Mouse (Mus musculus): ENCODE measurements around the gene Taf1d. TPM values are rescaled to one million over a fixed set of nuclear protein-coding genes. Genes with fewer than 3 reads are reported as not detected.

Taf1d gene
- total and polyA plus RNA-seq, 3 experiments, result 298 to 860 (median 548) TPM

GRCm38 (mm10) chr9:15289251-15289650, 16.8 kb upstream of the Taf1d start:
- Histone ChIP-seq H3K27ac (ENCODE audit: control insufficient read depth, low read depth, low read length) (peak overlapping the region; percentile 75), H3K9me3 (replicated peaks; ENCODE audit: insufficient read depth, low read length) (no peaks in the 10 kb centered on the region), H3K4me3 (ENCODE audit: control insufficient read depth in 1 of 2, insufficient read depth in 1 of 2, low read depth in 2 of 2, low read length in 2 of 2) (no peak overlapping the region), H3K36me3 (ENCODE audit: control insufficient read depth in 1 of 2, insufficient read depth in 2 of 2, low read length in 2 of 2) (peaks cover 0 to 41% of the 10 kb centered on the region in 2 experiments; a peak in 2 of 4 replicates), H3K9ac (ENCODE audit: control insufficient read depth, low read depth, low read length, poor library complexity, severe bottlenecking) (no peak overlapping the region), H3K79me2 (ENCODE audit: control insufficient read depth, insufficient read depth, low read length, poor library complexity) (no peaks in the 10 kb centered on the region), H3K27me3 (ENCODE audit: control insufficient read depth in 1 of 2, insufficient read depth in 2 of 2, low read length in 2 of 2) (no peaks in the 10 kb centered on the region), H3K4me1 (ENCODE audit: control insufficient read depth in 1 of 2, insufficient read depth in 2 of 2, low read length in 2 of 2) (peaks cover 17 to 37% of the 10 kb centered on the region in 2 experiments)
- peak; percentile 100 for DNase-seq (ENCODE audit: low read depth, low spot score)
- TF ChIP-seq JUND (IDR thresholded peaks at IDR 0.05; ENCODE audit: low read depth, low read length) (peak; percentile 91), HCFC1 (IDR thresholded peaks at IDR 0.05; ENCODE audit: low read depth, low read length) (peak; percentile 75), CHD1 (IDR thresholded peaks at IDR 0.05; ENCODE audit: low read depth, low read length) (no peak), POLR2AphosphoS2 (IDR thresholded peaks at IDR 0.05; ENCODE audit: low read length) (0 out of 2 replicates have a peak, but pooled peaks have one; percentile 79), ZC3H11A (IDR thresholded peaks at IDR 0.05; ENCODE audit: low read depth, low read length) (no peak), ELF1 (IDR thresholded peaks at IDR 0.05; ENCODE audit: low read depth, low read length) (peak; percentile 77), CTCF (IDR thresholded peaks at IDR 0.05 in 2 of 3, conservative IDR thresholded peaks at IDR 0.05 in 1 of 3; ENCODE audit: control insufficient read depth in 1 of 3, insufficient read depth in 1 of 3, low read depth in 2 of 3, low read length in 3 of 3, poor library complexity in 1 of 3, severe bottlenecking in 1 of 3) (0 out of 6 replicates have a peak, but pooled peaks of 1 of the 3 experiments have one; percentile 3), MXI1 (IDR thresholded peaks at IDR 0.05; ENCODE audit: low read depth, low read length) (peak; percentile 88), RCOR1 (IDR thresholded peaks at IDR 0.05; ENCODE audit: low read depth, low read length) (peak; percentile 100), GATA1 (IDR thresholded peaks at IDR 0.05; ENCODE audit: low read depth, low read length) (peak; percentile 100), MAX (IDR thresholded peaks at IDR 0.05; ENCODE audit: low read length) (peak; percentile 63), GABPA (IDR thresholded peaks at IDR 0.05; ENCODE audit: low read depth, low read length) (no peak), E2F4 (IDR thresholded peaks at IDR 0.05; ENCODE audit: borderline replicate concordance, low read depth, low read length) (no peak; the same call in 1 of the 2 replicates), SIN3A (IDR thresholded peaks at IDR 0.05; ENCODE audit: low read length) (peak; percentile 98), MAZ (IDR thresholded peaks at IDR 0.05; ENCODE audit: low read depth, low read length) (peak; percentile 72; the same call in 1 of the 2 replicates), EP300 (IDR thresholded peaks at IDR 0.05; ENCODE audit: low read depth in 1 of 2, low read length in 2 of 2) (peak; percentile 98 to 100), CHD2 (IDR thresholded peaks at IDR 0.05; ENCODE audit: low read length) (no peak; the same call in 1 of the 2 replicates), MEF2A (IDR thresholded peaks at IDR 0.05; ENCODE audit: extremely low read depth, insufficient replicate concordance, low read depth, low read length, poor library complexity, severe bottlenecking) (peak; percentile 93), RAD21 (IDR thresholded peaks at IDR 0.05; ENCODE audit: low read depth, low read length) (no peak), BHLHE40 (IDR thresholded peaks at IDR 0.05; ENCODE audit: borderline replicate concordance, low read depth, low read length) (peak; percentile 94), USF2 (IDR thresholded peaks at IDR 0.05; ENCODE audit: borderline replicate concordance in 1 of 2, insufficient read depth in 1 of 2, low read depth in 1 of 2, low read length in 2 of 2) (no peak), UBTF (IDR thresholded peaks at IDR 0.05; ENCODE audit: borderline replicate concordance, insufficient read depth, low read depth, low read length) (peak; percentile 96; the same call in 1 of the 2 replicates), ZMIZ1 (IDR thresholded peaks at IDR 0.05; ENCODE audit: low read depth, low read length) (peak; percentile 80; the same call in 1 of the 2 replicates), MYC (IDR thresholded peaks at IDR 0.05; ENCODE audit: low read depth, low read length) (peak; percentile 96), MAFK (IDR thresholded peaks at IDR 0.05; ENCODE audit: borderline replicate concordance, low read depth, low read length) (peak; percentile 98), ZKSCAN1 (IDR thresholded peaks at IDR 0.05; ENCODE audit: low read depth, low read length) (no peak), ETS1 (IDR thresholded peaks at IDR 0.05; ENCODE audit: low read depth, low read length) (peak; percentile 99), KAT2A (conservative IDR thresholded peaks at IDR 0.05; ENCODE audit: low read depth, low read length) (no peak), NRF1 (IDR thresholded peaks at IDR 0.05; ENCODE audit: insufficient read depth, low read depth, low read length, poor library complexity, severe bottlenecking) (no peak), POLR2A (IDR thresholded peaks at IDR 0.05; ENCODE audit: control insufficient read depth in 1 of 2, insufficient read depth in 1 of 2, low read depth in 1 of 2, low read length in 2 of 2, poor library complexity in 1 of 2) (peak in 1 of 2 experiments; percentile 27; a peak in 2 of 4 replicates), NELFE (IDR thresholded peaks at IDR 0.05; ENCODE audit: low read depth, low read length) (no peak), USF1 (IDR thresholded peaks at IDR 0.05; ENCODE audit: low read depth, low read length) (no peak), SMC3 (IDR thresholded peaks at IDR 0.05; ENCODE audit: low read depth, low read length) (no peak; the same call in 1 of the 2 replicates), TAL1 (IDR thresholded peaks at IDR 0.05; ENCODE audit: low read length) (peak; percentile 99), TBP (IDR thresholded peaks at IDR 0.05; ENCODE audit: low read depth, low read length) (peak; percentile 97), ZNF384 (IDR thresholded peaks at IDR 0.05; ENCODE audit: low read depth, low read length) (peak; percentile 74), MYB (IDR thresholded peaks at IDR 0.05; ENCODE audit: low read depth, low read length) (peak; percentile 94)

Data from MEL (cell line).